Mouse (Mus musculus) lung, postnatal 25 days (tissue): ENCODE data around the gene Rbfox2.
"Not testable (repeated sequence)": the region's sequence is repeated elsewhere in the genome, so short reads cannot be mapped to it uniquely, and the experiment has no call there.

ENCODE experiments used
- DNase-seq: peaks from one replicate; pipeline ENCODE4 v3.0.0; 2022; ENCODE audit warnings: low spot score

Gene Rbfox2

GRCm38 (mm10) chr15:77306547-77307261, at the start of gene Rbfox2:
TSS of gene Rbfox2 (minus strand) at chr15:77307004.
- peak; percentile 94 for DNase-seq

GRCm38 (mm10) chr15:77356248-77356810, 49.5 kb upstream of the Rbfox2 start:
- no peak for DNase-seq

GRCm38 (mm10) chr15:77354848-77355551, 48.2 kb upstream of the Rbfox2 start:
- DNase-seq: no peak

GRCm38 (mm10) chr15:77354496-77354847, 47.7 kb upstream of the Rbfox2 start:
- DNase-seq: no peak

GRCm38 (mm10) chr15:77353764-77354163, 47.0 kb upstream of the Rbfox2 start:
- no peak for DNase-seq

GRCm38 (mm10) chr15:77352863-77353262, 46.1 kb upstream of the Rbfox2 start:
- no peak for DNase-seq

- no peak for DNase-seq
Observed at GRCm38 (mm10) chr15:77350117-77350516, 43.3 kb upstream of the Rbfox2 start.

- DNase-seq: no peak
Observed at GRCm38 (mm10) chr15:77348146-77348545, 41.3 kb upstream of the Rbfox2 start.

- DNase-seq: no peak
Observed at GRCm38 (mm10) chr15:77344127-77345125, 37.6 kb upstream of the Rbfox2 start.

- DNase-seq: peak; percentile 81
Observed at GRCm38 (mm10) chr15:77343527-77344091, 36.8 kb upstream of the Rbfox2 start.

GRCm38 (mm10) chr15:77342962-77343526, 36.2 kb upstream of the Rbfox2 start:
- no peak for DNase-seq

- DNase-seq: no peak
Observed at GRCm38 (mm10) chr15:77342005-77342404, 35.2 kb upstream of the Rbfox2 start.

GRCm38 (mm10) chr15:77340581-77340980, 33.8 kb upstream of the Rbfox2 start:
- DNase-seq: peak; percentile 33

GRCm38 (mm10) chr15:77338924-77339429, 32.2 kb upstream of the Rbfox2 start:
- DNase-seq: no peak

GRCm38 (mm10) chr15:77338451-77338850, 31.6 kb upstream of the Rbfox2 start:
- DNase-seq: peak; percentile 39

- DNase-seq: no peak
Observed at GRCm38 (mm10) chr15:77337926-77338325, 31.1 kb upstream of the Rbfox2 start.

GRCm38 (mm10) chr15:77336968-77337341, 30.2 kb upstream of the Rbfox2 start:
- no peak for DNase-seq

- peak; percentile 93 for DNase-seq
Observed at GRCm38 (mm10) chr15:77336287-77336967, 29.6 kb upstream of the Rbfox2 start.

- not testable (repeated sequence) for DNase-seq
Observed at GRCm38 (mm10) chr15:77335185-77335584, 28.4 kb upstream of the Rbfox2 start.

GRCm38 (mm10) chr15:77332272-77332991, 25.6 kb upstream of the Rbfox2 start:
- DNase-seq: no peak
